Mouse (Mus musculus) heart, embryonic 16.5 days (tissue): ENCODE measurements around the gene Fam216a. TPM values are rescaled to one million over a fixed set of nuclear protein-coding genes. Genes with fewer than 3 reads are reported as not detected.

Source experiments
- ATAC-seq: fragments of 200-750 bp; cut with Nextera tagmentation; replicated peaks from 2 replicates; pipeline ENCODE4 v1.8.0; 2017; ENCODE audit warnings: moderate number of reproducible peaks; ENCODE audit not compliant: insufficient read depth, low FRiP score; ENCODE audit errors: extremely low read depth
- H3K27ac ChIP-seq: fragments of 300-500 bp; sonication (generic); 2 replicates; pipeline ENCODE4 v1.5.1; 2014; ENCODE audit warnings: mild to moderate bottlenecking, low read length, control low read depth, moderate library complexity
- H3K27me3 ChIP-seq: fragments of 300-500 bp; sonication (generic); 2 replicates; pipeline ENCODE4 v1.6.1; 2014; ENCODE audit warnings: low read length, mixed read lengths; ENCODE audit not compliant: control insufficient read depth, insufficient read depth
- H3K36me3 ChIP-seq: fragments of 300-500 bp; sonication (generic); 2 replicates; pipeline ENCODE4 v1.6.1; 2014; ENCODE audit not compliant: control insufficient read depth, insufficient read depth
- H3K4me1 ChIP-seq: fragments of 300-500 bp; sonication (generic); 2 replicates; pipeline ENCODE4 v1.6.1; 2014; ENCODE audit warnings: low read length, mixed read lengths; ENCODE audit not compliant: control insufficient read depth, insufficient read depth
- H3K4me2 ChIP-seq: fragments of 300-500 bp; sonication (generic); 2 replicates; pipeline ENCODE4 v1.6.1; 2014; ENCODE audit warnings: low read depth, mild to moderate bottlenecking, control low read depth, low read length
- H3K4me3 ChIP-seq: fragments of 300-500 bp; sonication (generic); 2 replicates; pipeline ENCODE4 v1.5.1; 2014; ENCODE audit warnings: mild to moderate bottlenecking, control low read depth, low read length
- H3K9ac ChIP-seq: fragments of 300-500 bp; sonication (generic); 2 replicates; pipeline ENCODE4 v1.6.1; 2014; ENCODE audit warnings: low read length, control low read depth
- H3K9me3 ChIP-seq: fragments of 300-500 bp; sonication (generic); replicated peaks from 2 replicates; pipeline ENCODE4 v1.6.1; 2016; ENCODE audit warnings: low read length; ENCODE audit not compliant: control insufficient read depth
- WGBS: fragments of 180-500 bp; shearing (Covaris S2); extraction: QIAGEN DNeasy Blood & Tissue Kit; methylation state at CpG from one replicate; pipeline ENCODE4 v1.1.7; 2014; 5-methylcytosine and 5-hydroxymethylcytosine counted together
- polyA plus RNA-seq: library from polyadenylated mRNA; unstranded; fragments of >200 nt; fragmentation: Nextera tagmentation; extraction: Ambion mirVana; gene quantifications from 2 replicates; pipeline ENCODE4 v1.2.1, GENCODE M21; 2015

Gene Fam216a
- polyA plus RNA-seq, 1 experiment from 2014 or later: 51.7 TPM

- no peak for ATAC-seq
- WGBS: 87% methylated on average over 4 of the region's 4 CpGs
- no peak overlapping the region for H3K27ac ChIP-seq
- no peak overlapping the region for H3K9ac ChIP-seq
- peaks cover 14% of the 10 kb centered on the region for H3K36me3 ChIP-seq
- peaks cover 8% of the 10 kb centered on the region for H3K4me1 ChIP-seq
- H3K9me3 ChIP-seq: no peaks in the 10 kb centered on the region
- H3K4me3 ChIP-seq: no peak overlapping the region
- no peak overlapping the region for H3K4me2 ChIP-seq
- H3K27me3 ChIP-seq: no peaks in the 10 kb centered on the region
These were observed 5.1 kb upstream of the Fam216a start for GRCm38 (mm10) chr5:122377101-122377833.

GRCm38 (mm10) chr5:122372878-122373277, 714 bp upstream of the Fam216a start:
- peak overlapping the region; percentile 91 for H3K4me3 ChIP-seq
- 6% methylated on average over 5 of the region's 5 CpGs for WGBS
- ATAC-seq: no peak

GRCm38 (mm10) chr5:122371591-122372191, 473 bp downstream of the Fam216a start, which contains the start of gene Gpn3:
Gene Gpn3, plus strand, starts transcription at chr5:122371876.
- Histone ChIP-seq H3K9me3 (no peaks in the 10 kb centered on the region), H3K9ac (peak within 1 kb of the TSS; percentile 86), H3K4me2 (peak within 1 kb of the TSS; percentile 74), H3K4me1 (peaks cover 11% of the 10 kb centered on the region), H3K36me3 (peaks cover 19% of the 10 kb centered on the region), H3K4me3 (peak within 1 kb of the TSS; percentile 91), H3K27me3 (no peaks in the 10 kb centered on the region), H3K27ac (peak within 1 kb of the TSS; percentile 97)
- ATAC-seq: peak; percentile 53
- under 1% methylated on average over 38 of the region's 46 CpGs for WGBS

More at GRCm38 (mm10) chr5:122372878-122373277, 714 bp upstream of the Fam216a start:
- Histone ChIP-seq H3K27me3 (no peaks in the 10 kb centered on the region), H3K4me1 (peaks cover 11% of the 10 kb centered on the region), H3K36me3 (peaks cover 7% of the 10 kb centered on the region), H3K27ac (peak overlapping the region; percentile 87), H3K9ac (peak overlapping the region; percentile 79), H3K9me3 (no peaks in the 10 kb centered on the region), H3K4me2 (peak overlapping the region; percentile 74)

- no peaks in the 10 kb centered on the region for H3K9me3 ChIP-seq
- H3K36me3 ChIP-seq: no peaks in the 10 kb centered on the region
- peak overlapping the region; percentile 83 for H3K27ac ChIP-seq
- H3K27me3 ChIP-seq: no peaks in the 10 kb centered on the region
- peak overlapping the region; percentile 83 for H3K4me3 ChIP-seq
- WGBS: under 1% methylated on average over 57 of the region's 57 CpGs
- peak; percentile 75 for ATAC-seq
- peak overlapping the region; percentile 73 for H3K4me2 ChIP-seq
- peak overlapping the region; percentile 87 for H3K9ac ChIP-seq
- 0 out of 2 replicates have a peak, but pooled peaks cover 2% of the 10 kb centered on the region for H3K4me1 ChIP-seq
These were observed 17.6 kb downstream of the Fam216a start for GRCm38 (mm10) chr5:122354492-122355067.

GRCm38 (mm10) chr5:122353807-122354491, 18.2 kb downstream of the Fam216a start, which contains the start of the genes Rad9b and Vps29:
Gene Rad9b, minus strand, starts transcription at chr5:122354233.
Gene Vps29, plus strand, starts transcription at chr5:122354369.
- no peaks in the 10 kb centered on the region for H3K36me3 ChIP-seq

GRCm38 (mm10) chr5:122345777-122346176, 26.4 kb downstream of the Fam216a start:
- Histone ChIP-seq H3K4me3 (no peak overlapping the region), H3K9me3 (peaks cover 6% of the 10 kb centered on the region), H3K36me3 (0 out of 2 replicates have a peak, but pooled peaks cover 6% of the 10 kb centered on the region), H3K27me3 (no peaks in the 10 kb centered on the region), H3K4me1 (peaks cover 4% of the 10 kb centered on the region), H3K9ac (no peak overlapping the region), H3K27ac (no peak overlapping the region), H3K4me2 (no peak overlapping the region)
- ATAC-seq: no peak
- WGBS: 82% methylated on average over 4 of the region's 4 CpGs

More at GRCm38 (mm10) chr5:122353807-122354491, 18.2 kb downstream of the Fam216a start, which contains the start of the genes Rad9b and Vps29:
- H3K4me1 ChIP-seq: 0 out of 2 replicates have a peak, but pooled peaks cover 2% of the 10 kb centered on the region
- peak within 1 kb of the TSS; percentile 92 for H3K4me2 ChIP-seq
- peak; percentile 92 for ATAC-seq
- peak within 1 kb of the TSS; percentile 83 for H3K4me3 ChIP-seq
- H3K9ac ChIP-seq: peak within 1 kb of the TSS; percentile 87
- no peaks in the 10 kb centered on the region for H3K9me3 ChIP-seq
- WGBS: 2% methylated on average over 51 of the region's 51 CpGs
- peak within 1 kb of the TSS; percentile 83 for H3K27ac ChIP-seq
- H3K27me3 ChIP-seq: no peaks in the 10 kb centered on the region

- ATAC-seq: 0 out of 2 replicates have a peak, but pooled peaks have one; percentile 10
These were observed 27.9 kb downstream of the Fam216a start for GRCm38 (mm10) chr5:122344260-122344659.

GRCm38 (mm10) chr5:122343768-122344167, 28.4 kb downstream of the Fam216a start:
- no peaks in the 10 kb centered on the region for H3K27me3 ChIP-seq
- 0 out of 2 replicates have a peak, but pooled peaks cover 6% of the 10 kb centered on the region for H3K36me3 ChIP-seq
- H3K27ac ChIP-seq: no peak overlapping the region
- no peak for ATAC-seq
- H3K4me1 ChIP-seq: peaks cover 4% of the 10 kb centered on the region
- H3K4me3 ChIP-seq: no peak overlapping the region
- peaks cover 6% of the 10 kb centered on the region for H3K9me3 ChIP-seq
- H3K9ac ChIP-seq: no peak overlapping the region
- 46% methylated on average over 7 of the region's 7 CpGs for WGBS
- no peak overlapping the region for H3K4me2 ChIP-seq

More at GRCm38 (mm10) chr5:122344260-122344659, 27.9 kb downstream of the Fam216a start:
- Histone ChIP-seq H3K27ac (no peak overlapping the region), H3K4me1 (peaks cover 4% of the 10 kb centered on the region), H3K27me3 (no peaks in the 10 kb centered on the region), H3K4me2 (no peak overlapping the region), H3K4me3 (no peak overlapping the region), H3K36me3 (0 out of 2 replicates have a peak, but pooled peaks cover 6% of the 10 kb centered on the region), H3K9me3 (peaks cover 6% of the 10 kb centered on the region), H3K9ac (no peak overlapping the region)
- 6% methylated on average over 5 of the region's 5 CpGs for WGBS
